Mouse (Mus musculus) kidney, embryonic 16.5 days (tissue): ENCODE results near the gene Mob4. TPM values are rescaled to one million over a fixed set of nuclear protein-coding genes. Genes with fewer than 3 reads are reported as not detected.

Experiments
- ATAC-seq: fragments of 200-750 bp; cut with Nextera tagmentation; 2 replicates; pipeline ENCODE4 v1.8.0; 2017; ENCODE audit warnings: moderate TSS enrichment; ENCODE audit not compliant: low FRiP score, low TSS enrichment
- H3K27ac ChIP-seq: fragments of 300-500 bp; sonication (generic); 2 replicates; pipeline ENCODE4 v1.5.1; 2014; ENCODE audit warnings: low read length
- H3K27me3 ChIP-seq: fragments of 300-500 bp; sonication (generic); 2 replicates; pipeline ENCODE4 v1.6.1; 2014; ENCODE audit warnings: low read length, control low read depth, mixed read lengths; ENCODE audit not compliant: insufficient read depth
- H3K36me3 ChIP-seq: fragments of 300-500 bp; sonication (generic); 2 replicates; pipeline ENCODE4 v1.6.1; 2014; ENCODE audit warnings: low read length, control low read depth, mixed read lengths; ENCODE audit not compliant: insufficient read depth
- H3K4me1 ChIP-seq: fragments of 300-500 bp; sonication (generic); 2 replicates; pipeline ENCODE4 v1.6.1; 2014; ENCODE audit warnings: low read length, control low read depth, mixed read lengths; ENCODE audit not compliant: insufficient read depth
- H3K4me2 ChIP-seq: fragments of 300-500 bp; sonication (generic); replicated peaks from 2 replicates; pipeline ENCODE4 v1.6.1; 2014; ENCODE audit warnings: low read depth, low read length
- H3K4me3 ChIP-seq: fragments of 300-500 bp; sonication (generic); 2 replicates; pipeline ENCODE4 v1.5.1; 2014; ENCODE audit warnings: mild to moderate bottlenecking, low read length
- H3K9ac ChIP-seq: fragments of 300-500 bp; sonication (generic); replicated peaks from 2 replicates; pipeline ENCODE4 v1.6.1; 2014; ENCODE audit warnings: low read length
- H3K9me3 ChIP-seq: fragments of 300-500 bp; sonication (generic); 2 replicates; pipeline ENCODE4 v1.6.1; 2016; ENCODE audit warnings: low read length, control low read depth
- WGBS: fragments of 180-500 bp; shearing (Covaris S2); extraction: QIAGEN DNeasy Blood & Tissue Kit; methylation state at CpG from one replicate; pipeline ENCODE4 v1.1.7; 2014; 5-methylcytosine and 5-hydroxymethylcytosine counted together
- polyA plus RNA-seq: library from polyadenylated mRNA; unstranded; fragments of >200 nt; fragmentation: Nextera tagmentation; extraction: Ambion mirVana; gene quantifications from 2 replicates; pipeline ENCODE4 v1.2.1, GENCODE M21; 2015

Mob4 gene
- polyA plus RNA-seq, 1 experiment from 2014 or later, result 134 TPM

DNA sequence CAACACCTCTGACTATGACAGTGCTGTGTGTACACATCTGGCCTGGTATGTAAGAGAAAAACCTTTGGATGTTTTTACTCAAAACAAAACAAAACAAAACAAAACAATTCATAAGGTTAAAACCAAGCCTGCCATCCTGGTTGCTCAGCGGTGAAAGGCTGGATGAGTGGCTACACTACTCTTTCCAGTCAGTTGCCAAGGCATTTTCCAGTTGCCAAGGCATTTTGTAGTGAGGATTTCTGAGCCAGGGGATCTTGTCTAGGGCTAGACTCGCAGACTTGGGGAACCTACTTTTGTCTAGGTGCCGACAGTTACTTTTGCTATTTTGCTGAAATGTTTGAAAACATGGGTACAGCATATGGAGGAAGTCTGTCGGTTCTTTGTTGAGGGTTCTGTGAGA, 64.0 kb downstream of the Mob4 start:
- H3K27me3 ChIP-seq, result no peaks in the 10 kb centered on the region
- no peak for ATAC-seq
- no peak overlapping the region for H3K4me3 ChIP-seq
- peaks cover 29% of the 10 kb centered on the region for H3K4me1 ChIP-seq
- no peaks in the 10 kb centered on the region for H3K36me3 ChIP-seq
- no peak overlapping the region for H3K27ac ChIP-seq
- no peak overlapping the region for H3K9ac ChIP-seq
- 82% methylated on average over 4 of the region's 4 CpGs for WGBS
- H3K4me2 ChIP-seq, result no peak overlapping the region
- no peaks in the 10 kb centered on the region for H3K9me3 ChIP-seq

DNA sequence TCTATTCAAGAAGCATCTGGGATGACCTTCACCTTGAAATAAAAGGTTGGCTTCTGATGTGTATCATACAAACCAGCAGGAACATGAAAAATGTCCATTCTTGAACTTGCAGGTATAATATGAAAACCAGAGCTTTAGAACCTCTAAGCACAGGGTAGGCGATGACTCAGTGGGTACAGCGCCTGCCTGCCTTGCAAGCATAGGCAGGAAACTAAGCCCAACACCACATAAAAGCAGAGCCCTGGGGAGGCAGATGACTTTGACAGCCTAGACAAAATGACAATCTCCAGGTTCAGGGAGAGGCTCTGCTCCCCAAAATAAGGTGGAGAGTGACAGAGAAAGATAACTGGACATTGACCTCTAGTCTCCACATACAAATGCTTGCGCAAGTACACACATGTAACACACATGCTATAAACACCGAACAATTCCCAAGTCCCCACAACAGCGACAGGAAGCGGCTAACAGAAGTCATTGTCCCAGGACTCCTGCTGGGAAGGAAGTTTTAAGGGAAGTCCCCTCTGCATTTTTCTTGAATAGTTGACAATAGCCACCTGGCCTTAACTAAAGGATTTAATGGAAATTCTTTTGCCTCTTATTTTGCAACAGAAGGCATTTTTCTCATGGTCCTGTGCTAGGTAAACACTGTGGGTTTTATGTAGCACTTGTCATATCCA, 65.4 kb downstream of the Mob4 start:
- Histone ChIP-seq H3K4me1 (peaks cover 29% of the 10 kb centered on the region), H3K4me3 (no peak overlapping the region), H3K9me3 (no peaks in the 10 kb centered on the region), H3K36me3 (no peaks in the 10 kb centered on the region), H3K27me3 (no peaks in the 10 kb centered on the region), H3K4me2 (no peak overlapping the region), H3K27ac (peak overlapping the region; percentile 11; the same call in 1 of the 2 replicates), H3K9ac (no peak overlapping the region)
- ATAC-seq, result no peak
- WGBS, result 60% methylated on average over 6 of the region's 6 CpGs

DNA sequence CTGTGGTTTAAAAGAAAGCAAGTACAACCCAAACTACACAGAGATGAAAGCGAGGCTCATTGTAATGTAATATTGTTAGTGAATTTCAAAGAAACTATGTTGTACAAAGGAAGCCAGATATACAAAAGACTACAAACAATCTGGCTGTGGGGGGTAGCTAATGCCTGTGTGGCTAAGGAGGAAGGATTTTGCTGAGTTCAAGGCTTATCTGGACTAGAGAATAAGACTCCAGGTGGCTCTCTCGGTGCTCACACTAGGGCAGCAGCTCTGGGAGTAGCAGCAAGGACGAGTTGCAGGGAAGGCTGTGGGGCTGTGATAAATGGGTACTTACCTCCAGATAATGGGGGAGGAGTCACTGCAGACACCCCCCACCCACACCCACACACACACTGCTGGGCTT, 67.7 kb downstream of the Mob4 start:
- Histone ChIP-seq H3K4me2 (no peak overlapping the region), H3K4me3 (no peak overlapping the region), H3K27me3 (no peaks in the 10 kb centered on the region), H3K9me3 (no peaks in the 10 kb centered on the region), H3K36me3 (no peaks in the 10 kb centered on the region), H3K27ac (no peak overlapping the region), H3K4me1 (peaks cover 14% of the 10 kb centered on the region; the same call in 1 of the 2 replicates), H3K9ac (no peak overlapping the region)
- 42% methylated on average over 3 of the region's 3 CpGs for WGBS
- no peak for ATAC-seq

DNA sequence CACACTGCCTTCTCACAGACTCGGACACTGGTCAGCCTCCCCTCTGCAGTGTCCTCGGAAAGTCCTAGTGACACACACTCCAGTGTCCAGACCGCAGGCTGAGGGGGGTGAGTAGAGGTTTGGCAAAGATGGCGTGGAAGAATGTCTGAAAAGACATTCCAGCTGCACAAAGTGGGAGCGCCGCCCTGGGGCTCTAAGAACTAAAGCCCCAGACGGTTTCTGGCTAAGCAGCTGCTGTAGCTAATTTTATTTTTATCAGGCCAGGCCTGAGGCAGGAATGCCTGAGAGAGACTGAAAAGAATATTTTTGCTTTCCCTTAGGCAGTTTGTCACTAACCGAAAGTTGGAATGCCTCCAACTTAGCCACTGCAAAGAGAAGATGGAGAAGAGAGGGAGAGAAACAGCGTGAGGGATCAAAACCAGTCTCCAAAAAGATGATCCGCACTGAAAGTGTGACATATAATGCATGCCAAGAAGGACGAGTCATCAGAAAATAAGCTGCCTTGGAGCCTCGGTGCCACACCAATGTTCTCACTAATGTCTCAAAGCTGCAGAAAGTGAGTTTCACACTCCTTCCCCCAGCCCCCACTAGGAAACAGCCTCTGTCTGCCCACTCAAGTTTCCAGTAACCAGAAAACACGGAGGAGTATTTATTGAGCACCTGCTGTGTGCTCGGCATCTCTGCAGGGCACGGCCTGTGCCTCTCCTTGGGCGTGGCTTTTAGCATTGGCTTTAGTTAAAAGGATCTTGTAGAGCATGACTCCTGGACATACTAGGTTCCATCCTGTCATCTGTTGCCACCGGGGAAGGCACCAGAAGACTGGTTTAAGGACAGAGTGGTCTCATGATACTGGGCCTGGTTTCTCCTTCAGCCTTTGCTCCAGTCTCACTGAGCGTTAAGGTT, 71.1 kb downstream of the Mob4 start:
- Histone ChIP-seq H3K9me3 (no peaks in the 10 kb centered on the region), H3K27me3 (no peaks in the 10 kb centered on the region), H3K4me3 (no peak overlapping the region), H3K27ac (peak overlapping the region; percentile 32; the same call in 1 of the 2 replicates), H3K4me2 (no peak overlapping the region), H3K36me3 (no peaks in the 10 kb centered on the region), H3K4me1 (peaks cover 9% of the 10 kb centered on the region; the same call in 1 of the 2 replicates), H3K9ac (no peak overlapping the region)
- no peak for ATAC-seq
- 71% methylated on average over 18 of the region's 18 CpGs for WGBS

Other genes starting within 250 kb of the Mob4 start
- gene Ankrd44, start 204.8 kb upstream of the Mob4 start, polyA plus RNA-seq, result 6.6 and 6.8 TPM in 2 replicates
- gene Sf3b1, start 103.8 kb upstream of the Mob4 start, polyA plus RNA-seq, result 284 and 299 TPM in 2 replicates
- gene Coq10b, start 78.5 kb upstream of the Mob4 start, polyA plus RNA-seq, result 15.3 and 16.5 TPM in 2 replicates
- 404 and 411 TPM in 2 replicates for gene Hspe1, start 43.1 kb upstream of the Mob4 start, polyA plus RNA-seq
- gene Hspd1, start 43.0 kb upstream of the Mob4 start, polyA plus RNA-seq, result 480 and 498 TPM in 2 replicates
- gene Rftn2, start 95.6 kb downstream of the Mob4 start, polyA plus RNA-seq, result 7.6 and 9.0 TPM in 2 replicates
- gene Mars2, start 105.9 kb downstream of the Mob4 start, polyA plus RNA-seq, result 2.2 and 2.6 TPM in 2 replicates
- 0.36 and 0.46 TPM in 2 replicates for gene Boll, start 232.2 kb downstream of the Mob4 start, polyA plus RNA-seq